Mouse (Mus musculus): ENCODE results near the gene Hoxd1.

DNA sequence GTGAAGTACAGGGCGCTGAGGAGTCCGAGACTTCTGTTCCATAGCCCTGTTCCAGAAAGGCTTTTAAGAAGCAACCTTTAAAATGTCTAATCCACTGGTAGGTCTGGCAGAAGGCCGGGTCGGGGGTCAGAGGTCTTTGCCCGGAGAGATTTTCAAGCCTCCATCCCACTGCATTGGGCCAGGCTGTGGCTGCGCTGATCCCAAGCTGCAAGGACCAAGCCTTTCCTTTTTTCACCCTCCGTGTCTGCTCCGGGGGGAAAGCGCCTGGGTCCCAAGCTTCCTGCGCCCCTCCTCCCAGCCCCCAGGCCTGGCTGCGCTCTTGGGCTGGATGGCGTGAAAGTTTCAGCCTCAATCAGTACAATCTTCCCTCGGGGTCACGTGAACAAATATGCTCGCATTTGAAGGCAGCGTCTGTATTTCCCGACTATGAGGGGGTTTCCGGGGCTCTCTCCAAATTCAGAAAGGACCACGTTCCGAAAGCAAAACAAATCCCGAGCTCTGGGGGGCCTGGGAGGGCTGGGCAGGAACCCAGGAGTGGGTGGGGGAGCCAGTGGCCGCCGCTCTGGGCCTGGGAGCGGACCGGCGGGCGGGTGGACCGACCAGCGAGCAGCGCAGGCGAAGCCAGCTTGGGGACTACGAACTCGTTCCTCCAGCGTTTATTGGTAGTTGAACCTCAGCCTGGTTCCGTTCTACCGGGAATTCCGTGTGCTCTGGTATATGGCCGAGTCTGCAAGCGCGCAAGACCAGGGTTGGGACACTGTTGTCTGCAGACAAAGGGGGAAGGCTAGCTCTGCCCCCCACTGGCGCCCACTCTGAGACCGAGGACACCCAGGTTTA, 26.7 kb upstream of the Hoxd1 start:
- TF ChIP-seq CTCF (IDR thresholded peaks at IDR 0.05) (no peak), EP300 (IDR thresholded peaks at IDR 0.05; ENCODE audit: insufficient read depth, low read depth, low read length) (no peak), POLR2A (IDR thresholded peaks at IDR 0.05; ENCODE audit: insufficient read depth, low read depth, low read length) (no peak)
